Mouse (Mus musculus) bone marrow, adult 2 months (tissue): ENCODE results near the gene Clcnkb. TPM values are rescaled to one million over a fixed set of nuclear protein-coding genes. Genes with fewer than 3 reads are reported as not detected.
A peak's percentile ranks its signal among the peaks of the same experiment; 100 is the strongest.

Source experiments
- H3K27ac ChIP-seq: fragments of 200-500 bp; 2 replicates; pipeline ENCODE4 v1.5.1; 2012; ENCODE audit warnings: low read depth, mild to moderate bottlenecking, control low read depth, inconsistent platforms, low read length; ENCODE audit not compliant: control insufficient read depth, poor library complexity, insufficient read depth
- H3K4me1 ChIP-seq: fragments of 200-500 bp; 2 replicates; pipeline ENCODE4 v1.6.1; 2011; ENCODE audit warnings: low read length; ENCODE audit not compliant: control insufficient read depth, insufficient read depth
- H3K4me3 ChIP-seq: fragments of 200-500 bp; replicated peaks from 2 replicates; pipeline ENCODE3; 2011; ENCODE audit warnings: mild to moderate bottlenecking, low read depth, low read length, control low read depth; ENCODE audit not compliant: control insufficient read depth
- CTCF ChIP-seq: fragments of 200-500 bp; IDR thresholded peaks from 2 replicates; pipeline ENCODE4 v1.5.1; 2011; ENCODE audit warnings: low read length, control low read depth; ENCODE audit not compliant: control insufficient read depth, insufficient read depth
- POLR2A ChIP-seq: fragments of 200-500 bp; IDR thresholded peaks from 2 replicates; pipeline ENCODE4 v1.6.1; 2011; ENCODE audit warnings: low read depth, mild to moderate bottlenecking, control low read depth, low read length, borderline replicate concordance; ENCODE audit not compliant: control insufficient read depth
- whole genome bisulfite sequencing: fragments of 180-500 bp; shearing (Covaris S2); methylation state at CpG from one replicate; pipeline ENCODE4 v1.1.7; 2018; 5-methylcytosine and 5-hydroxymethylcytosine counted together
- polyA plus RNA-seq: library from polyadenylated mRNA; stranded (reverse); fragments of >200 nt; gene quantifications from 2 replicates; pipeline ENCODE4 v1.2.4, GENCODE M21; 2011; ENCODE audit warnings: low replicate concordance; ENCODE audit not compliant: missing spikeins, insufficient read depth, insufficient read length

The Clcnkb gene
- polyA plus RNA-seq, 1 experiment, result not detected

DNA sequence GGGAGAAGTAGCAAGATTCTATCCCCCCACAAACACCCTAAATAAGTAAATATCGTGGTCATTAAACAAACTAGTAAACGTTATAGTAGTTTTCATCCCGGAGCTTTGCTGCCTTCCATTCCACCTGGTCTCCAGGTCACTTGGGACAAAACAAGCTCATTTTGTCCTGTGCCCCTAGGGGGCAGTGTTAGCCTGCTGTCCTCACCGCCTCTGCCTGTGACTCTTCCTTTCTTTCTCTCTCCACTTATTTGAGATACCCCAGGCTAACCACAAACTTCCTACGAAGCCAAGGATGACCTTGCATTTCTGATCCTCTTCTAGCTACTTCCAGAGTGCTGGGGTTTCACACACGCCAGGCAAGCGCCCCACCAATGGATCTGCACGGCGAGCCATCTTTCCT lies 15.2 kb upstream of the Clcnkb start:
- no peaks in the 10 kb centered on the region for H3K4me1 ChIP-seq
- WGBS, result 18% methylated on average over 9 of the region's 9 CpGs

DNA sequence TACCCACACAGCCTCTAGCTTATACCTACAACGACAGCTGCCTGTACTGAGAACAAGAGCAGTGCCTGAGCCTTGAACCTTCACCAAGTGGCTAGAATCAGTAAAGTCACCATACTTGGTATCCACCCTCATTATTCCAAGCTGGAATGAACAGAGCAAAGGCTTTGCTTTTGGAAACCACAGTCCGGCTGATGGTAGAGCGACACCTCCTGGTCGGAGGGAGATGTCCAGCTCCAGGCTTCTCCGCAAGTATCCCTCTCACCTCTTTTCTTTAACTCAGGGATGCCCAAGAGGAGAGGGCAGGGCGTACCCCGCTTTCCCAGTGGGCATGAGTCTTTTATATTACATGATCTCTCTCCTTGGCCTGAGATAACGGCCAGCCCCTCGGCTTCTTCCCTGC lies 14.0 kb upstream of the Clcnkb start:
- H3K4me1 ChIP-seq, result no peaks in the 10 kb centered on the region
- WGBS, result 60% methylated on average over 9 of the region's 9 CpGs
- no peak overlapping the region for H3K4me3 ChIP-seq
- H3K27ac ChIP-seq, result no peak overlapping the region
- TF ChIP-seq POLR2A (no peak), CTCF (peak; percentile 54; the same call in 1 of the 2 replicates)

More for the DNA sequence above, 15.2 kb upstream of the Clcnkb start:
- Histone ChIP-seq H3K27ac (no peak overlapping the region), H3K4me3 (no peak overlapping the region)
- TF ChIP-seq CTCF (peak; percentile 93), POLR2A (no peak)

GRCm38 (mm10) chr4:141429381-141429780 lies 13.6 kb upstream of the Clcnkb start:
- WGBS, result 70% methylated on average over 6 of the region's 6 CpGs
- no peaks in the 10 kb centered on the region for H3K4me1 ChIP-seq
- TF ChIP-seq CTCF (no peak), POLR2A (no peak)
- H3K4me3 ChIP-seq, result no peak overlapping the region
- H3K27ac ChIP-seq, result no peak overlapping the region

GRCm38 (mm10) chr4:141427921-141428320 lies 12.1 kb upstream of the Clcnkb start:
- H3K27ac ChIP-seq, result no peak overlapping the region
- no peak overlapping the region for H3K4me3 ChIP-seq
- 90% methylated on average over 13 of the region's 13 CpGs for WGBS
- TF ChIP-seq POLR2A (no peak), CTCF (no peak)
- no peaks in the 10 kb centered on the region for H3K4me1 ChIP-seq

- 79% methylated on average over 10 of the region's 10 CpGs for WGBS
- Histone ChIP-seq H3K27ac (no peak overlapping the region), H3K4me1 (no peaks in the 10 kb centered on the region), H3K4me3 (no peak overlapping the region)
- TF ChIP-seq CTCF (no peak), POLR2A (no peak)
Measured at GRCm38 (mm10) chr4:141426796-141427745, 11.3 kb upstream of the Clcnkb start.

DNA sequence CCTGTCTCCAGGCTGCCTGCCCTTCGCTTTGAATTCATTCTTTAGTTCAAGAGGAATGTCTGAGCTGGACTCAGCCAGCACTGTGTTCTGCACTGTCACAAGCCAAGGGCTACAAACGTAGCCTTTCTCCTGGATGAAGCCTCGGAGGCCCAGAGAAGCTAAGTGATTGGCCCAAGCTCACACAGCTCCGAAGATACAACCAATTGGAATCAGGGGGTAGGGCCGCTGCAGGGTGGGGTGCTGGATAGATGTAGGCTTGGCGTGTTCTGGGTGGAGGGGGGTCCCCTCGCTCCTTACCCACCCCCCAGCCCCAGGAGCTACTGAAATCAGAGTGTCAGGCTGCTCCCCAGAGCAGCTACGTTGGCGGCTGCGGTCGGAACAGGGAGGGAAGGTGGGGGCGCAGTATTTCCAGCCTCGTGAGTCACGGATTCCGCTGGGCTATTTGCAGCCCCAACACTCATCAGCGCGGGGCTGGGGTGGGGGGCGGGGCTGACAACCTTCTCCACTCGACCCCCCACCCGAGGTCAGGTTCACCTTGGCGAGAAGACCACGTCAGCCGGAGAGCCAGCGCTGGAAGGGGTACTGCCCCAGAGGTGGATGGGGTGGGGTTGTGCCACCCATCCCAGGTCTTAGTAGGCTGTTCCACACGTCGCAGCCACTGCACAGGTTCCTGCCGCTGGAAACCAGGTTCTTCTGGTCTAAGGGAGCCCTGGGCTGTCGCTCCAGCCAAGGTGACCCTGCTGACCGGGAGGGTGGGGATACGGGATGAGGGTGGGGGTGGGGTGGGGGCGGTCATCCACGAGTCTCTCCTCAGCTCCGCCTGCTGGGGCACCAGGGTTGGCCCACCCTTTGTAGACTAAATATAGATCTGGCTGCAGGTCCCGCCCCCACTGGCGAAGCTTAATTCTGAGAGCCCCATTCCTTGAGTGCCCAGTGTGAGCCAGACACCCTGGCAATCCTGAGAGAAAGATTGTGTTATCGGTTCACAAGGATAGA lies 10.0 kb upstream of the Clcnkb start:
- 4% methylated on average over 35 of the region's 36 CpGs for WGBS
- no peak overlapping the region for H3K4me3 ChIP-seq
- H3K27ac ChIP-seq, result no peak overlapping the region
- H3K4me1 ChIP-seq, result no peaks in the 10 kb centered on the region
- TF ChIP-seq CTCF (no peak), POLR2A (no peak)

DNA sequence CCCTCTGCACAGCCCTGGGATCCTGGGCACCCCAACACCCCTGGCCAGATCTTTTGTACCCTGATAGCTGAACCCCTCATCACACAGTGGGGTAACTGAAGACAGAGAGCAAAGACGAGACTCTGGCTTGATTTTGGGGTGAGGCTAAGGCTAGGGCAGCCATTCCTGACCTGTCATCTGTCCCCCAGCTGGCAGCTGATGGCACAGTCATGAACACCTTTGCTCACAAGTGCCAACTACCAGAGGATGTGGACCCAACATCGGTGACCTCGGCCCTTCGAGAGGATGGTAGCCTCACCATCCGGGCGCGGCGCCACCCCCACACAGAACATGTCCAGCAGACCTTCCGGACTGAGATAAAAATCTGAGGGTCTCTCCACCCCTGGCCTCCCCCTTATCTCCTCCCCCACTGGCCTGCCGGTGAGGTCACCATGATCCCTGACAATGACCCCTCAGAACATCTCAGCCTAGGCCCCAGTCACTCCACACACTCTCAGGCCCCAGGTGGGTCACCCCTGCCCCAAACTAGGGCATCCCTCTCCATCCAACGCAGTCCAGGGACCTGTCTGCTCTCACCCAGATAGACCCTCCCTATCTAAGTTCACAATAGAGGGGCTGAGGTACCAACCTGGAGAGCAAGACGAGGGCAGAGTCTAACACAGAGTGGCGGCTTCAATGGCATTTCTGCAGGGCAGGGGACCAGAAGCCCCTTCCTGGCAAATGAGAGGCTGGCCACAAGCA lies 8.0 kb upstream of the Clcnkb start:
- 89% methylated on average over 13 of the region's 13 CpGs for WGBS
- TF ChIP-seq CTCF (no peak), POLR2A (no peak)
- Histone ChIP-seq H3K4me1 (peaks cover 1% of the 10 kb centered on the region; the same call in 1 of the 2 replicates), H3K4me3 (no peak overlapping the region), H3K27ac (no peak overlapping the region)

DNA sequence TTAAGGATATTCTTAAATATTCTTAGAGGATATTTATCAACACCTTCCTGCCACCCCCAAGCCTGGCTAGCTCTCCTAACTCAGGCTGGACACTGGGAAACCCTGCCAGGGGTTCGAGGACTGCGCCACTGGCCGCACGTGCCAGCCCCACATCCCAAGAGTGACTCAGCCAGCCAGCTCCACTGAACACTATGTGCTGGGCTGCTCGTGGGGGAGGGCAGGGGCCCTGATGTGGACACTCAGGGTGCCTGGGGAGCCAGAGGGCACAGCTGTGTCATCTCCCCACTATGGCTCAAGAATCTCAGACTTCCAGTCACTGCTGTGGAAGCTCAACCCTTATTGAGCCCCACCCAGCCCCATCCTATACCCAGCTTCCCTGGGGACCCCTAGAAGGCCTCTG lies 7.5 kb upstream of the Clcnkb start:
- TF ChIP-seq CTCF (no peak), POLR2A (no peak)
- no peak overlapping the region for H3K27ac ChIP-seq
- 89% methylated on average over 5 of the region's 5 CpGs for WGBS
- peaks cover 1% of the 10 kb centered on the region; the same call in 1 of the 2 replicates for H3K4me1 ChIP-seq
- H3K4me3 ChIP-seq, result no peak overlapping the region
